In genomic region chr1:87273514-87273942, GRCm38 (mm10) we compare ENCODE assay signal across 9 mouse cellular contexts. TPM values are rescaled to one million over a fixed set of nuclear protein-coding genes. Genes with fewer than 3 reads are reported as not detected.
DNase-seq lines count a peak whose midpoint lies in the region; ATAC-seq lines count a peak whose summit lies in the region.
"Had no signal": no experiment of that assay in that cellular context is flagged by ENCODE, and none has a peak within 500 bp of the region (broad histone marks: within the 10 kb centered on the region; RNA-seq: fewer than 3 reads in every experiment).

No protein-coding gene starts in this region.

- H3K9me3 ChIP-seq in hindbrain, embryonic 15.5 days = no peaks in the 10 kb centered on the region
- H3K9me3 ChIP-seq in hindbrain, embryonic 10.5 days = no peaks in the 10 kb centered on the region
- no peaks in the 10 kb centered on the region for H3K9me3 ChIP-seq in heart, embryonic 13.5 days
- H3K9me3 ChIP-seq: embryonic facial prominence, embryonic 12.5 days had no signal

- H3K27me3 ChIP-seq in hindbrain, embryonic 15.5 days = no peaks in the 10 kb centered on the region
- H3K27me3 ChIP-seq in hindbrain, embryonic 10.5 days (ENCODE audit: insufficient read depth, poor library complexity, severe bottlenecking) = peaks cover 40% of the 10 kb centered on the region
- H3K27me3 ChIP-seq in heart, embryonic 13.5 days (replicated peaks) = peaks cover 10% of the 10 kb centered on the region

- no peaks in the 10 kb centered on the region for H3K36me3 ChIP-seq in hindbrain, embryonic 15.5 days
- H3K36me3 ChIP-seq in hindbrain, embryonic 10.5 days = no peaks in the 10 kb centered on the region
- no peaks in the 10 kb centered on the region for H3K36me3 ChIP-seq in heart, embryonic 13.5 days
- H3K36me3 ChIP-seq: embryonic facial prominence, embryonic 12.5 days had no signal

- H3K27ac ChIP-seq in hindbrain, embryonic 15.5 days (replicated peaks) = peak overlapping the region; percentile 54
- no peak overlapping the region for H3K27ac ChIP-seq in hindbrain, embryonic 10.5 days
- H3K27ac ChIP-seq in heart, embryonic 13.5 days (replicated peaks) = peak overlapping the region; percentile 66
- H3K27ac ChIP-seq: embryonic facial prominence, embryonic 12.5 days had no signal

- ATAC-seq in hindbrain, embryonic 15.5 days (ENCODE audit: low FRiP score, low read depth) = peak; percentile 83
- no peak for ATAC-seq in heart, embryonic 13.5 days (ENCODE audit: extremely low read depth, insufficient number of reproducible peaks, low FRiP score, low TSS enrichment)
- ATAC-seq in activated CD4-positive, CD25-positive, alpha-beta regulatory T cell, adult 4 months = no peak

- H3K9ac ChIP-seq in hindbrain, embryonic 15.5 days = no peak overlapping the region
- H3K9ac ChIP-seq in heart, embryonic 13.5 days = peak overlapping the region; percentile 19; the same call in 1 of the 2 replicates
- H3K9ac ChIP-seq: embryonic facial prominence, embryonic 12.5 days had no signal

- 51% methylated on average over 3 of the region's 3 CpGs for WGBS in hindbrain, embryonic 15.5 days
- 76% methylated on average over 3 of the region's 3 CpGs for WGBS in hindbrain, embryonic 10.5 days
- 28% methylated on average over 3 of the region's 3 CpGs for WGBS in heart, embryonic 13.5 days

- no peak overlapping the region for H3K4me2 ChIP-seq in hindbrain, embryonic 15.5 days
- H3K4me2 ChIP-seq in heart, embryonic 13.5 days = peak overlapping the region; percentile 10; the same call in 1 of the 2 replicates
- H3K4me2 ChIP-seq: embryonic facial prominence, embryonic 12.5 days had no signal

- no peak for DNase-seq in hindbrain, embryonic 10.5 days (ENCODE audit: low spot score)
- peak; percentile 34 for DNase-seq in 3134 (ENCODE audit: extremely low read depth, insufficient read length, low spot score)
- peak; percentile 91 for DNase-seq in brain, adult 2 months (ENCODE audit: low read depth, low spot score)
- DNase-seq in telencephalon, adult 2 months (ENCODE audit: low read depth, low spot score) = peak; percentile 62
- DNase-seq in urinary bladder, postnatal 14 days (ENCODE audit: low spot score) = no peak

- no peak overlapping the region for H3K4me3 ChIP-seq in hindbrain, embryonic 15.5 days
- H3K4me3 ChIP-seq in hindbrain, embryonic 10.5 days = no peak overlapping the region
- H3K4me3 ChIP-seq in heart, embryonic 13.5 days = no peak overlapping the region
- H3K4me3 ChIP-seq: embryonic facial prominence, embryonic 12.5 days had no signal

- peaks cover 10% of the 10 kb centered on the region; the same call in 1 of the 2 replicates for H3K4me1 ChIP-seq in hindbrain, embryonic 15.5 days (replicated peaks)
- H3K4me1 ChIP-seq in hindbrain, embryonic 10.5 days (replicated peaks) = peaks cover 38% of the 10 kb centered on the region
- H3K4me1 ChIP-seq in heart, embryonic 13.5 days = peaks cover 37% of the 10 kb centered on the region

RNA-seq across cellular contexts. Expression of gene Efhd1, which starts 9.4 kb away (rescaled TPM):
- polyA plus RNA-seq in hindbrain, embryonic 15.5 days (2015; fragmentation: Nextera tagmentation; extraction: Ambion mirVana) = 1.9 and 2.2 TPM in 2 replicates
- 0.14 and 0.49 TPM in 2 replicates for polyA plus RNA-seq in hindbrain, embryonic 10.5 days (2016; fragmentation: Nextera tagmentation; extraction: Ambion mirVana)
- polyA plus RNA-seq in heart, embryonic 13.5 days (2015; fragmentation: Nextera tagmentation; extraction: Ambion mirVana) = 0.14 and 0.29 TPM in 2 replicates
- not detected for polyA plus RNA-seq in activated CD4-positive, CD25-positive, alpha-beta regulatory T cell, adult 4 months (2017; shearing (Covaris generic))

RNA-seq across cellular contexts. Expression of gene Gigyf2, which starts 53.3 kb away (rescaled TPM):
- 62.1 and 70.2 TPM in 2 replicates for polyA plus RNA-seq in hindbrain, embryonic 15.5 days (2015; fragmentation: Nextera tagmentation; extraction: Ambion mirVana)
- polyA plus RNA-seq in hindbrain, embryonic 10.5 days (2016; fragmentation: Nextera tagmentation; extraction: Ambion mirVana) = 46.1 and 48.1 TPM in 2 replicates
- 27.7 and 30.1 TPM in 2 replicates for polyA plus RNA-seq in heart, embryonic 13.5 days (2015; fragmentation: Nextera tagmentation; extraction: Ambion mirVana)
- polyA plus RNA-seq in activated CD4-positive, CD25-positive, alpha-beta regulatory T cell, adult 4 months (2017; shearing (Covaris generic)) = 10 to 100 TPM; 49.9 to 58.1 TPM

RNA-seq across cellular contexts. Expression of gene Eif4e2, which starts 59.8 kb away (rescaled TPM):
- polyA plus RNA-seq in hindbrain, embryonic 15.5 days (2015; fragmentation: Nextera tagmentation; extraction: Ambion mirVana) = 91.4 TPM in 2 replicates
- polyA plus RNA-seq in hindbrain, embryonic 10.5 days (2016; fragmentation: Nextera tagmentation; extraction: Ambion mirVana) = 172 and 173 TPM in 2 replicates
- polyA plus RNA-seq in heart, embryonic 13.5 days (2015; fragmentation: Nextera tagmentation; extraction: Ambion mirVana) = 120 and 123 TPM in 2 replicates
- 100 to 1,000 TPM; 128 to 155 TPM for polyA plus RNA-seq in activated CD4-positive, CD25-positive, alpha-beta regulatory T cell, adult 4 months (2017; shearing (Covaris generic))

Comparison
In these comparisons a context has a peak if more than half of its experiments do, and no peak if none do; other contexts are left out.
1. DNase-seq: peak in 3134 (single experiment), brain, adult 2 months (single experiment) and telencephalon, adult 2 months (single experiment); none in hindbrain, embryonic 10.5 days (single experiment) and urinary bladder, postnatal 14 days (single experiment).